Mouse (Mus musculus): Measurements from ENCODE around the gene Crtc3. TPM values are rescaled to one million over a fixed set of nuclear protein-coding genes. Genes with fewer than 3 reads are reported as not detected.

The Crtc3 gene
- polyA plus RNA-seq, 1 experiment from 2014 or later: 14.0 TPM

- 91% methylated on average over 16 of the region's 16 CpGs for WGBS
- no peaks in the 10 kb centered on the region for H3K9me3 ChIP-seq (ENCODE audit: control insufficient read depth, low read length)
- H3K4me1 ChIP-seq (ENCODE audit: control insufficient read depth, insufficient read depth, low read length): peaks cover 4% of the 10 kb centered on the region; the same call in 1 of the 2 replicates
- no peak overlapping the region for H3K4me3 ChIP-seq (replicated peaks; ENCODE audit: low read depth, low read length)
- DNase-seq: no peak
- no peak overlapping the region for H3K4me2 ChIP-seq (ENCODE audit: low read length)
- ATAC-seq (ENCODE audit: low FRiP score, low TSS enrichment): no peak
- no peak overlapping the region for H3K9ac ChIP-seq (replicated peaks; ENCODE audit: low read length)
- no peaks in the 10 kb centered on the region for H3K27me3 ChIP-seq (ENCODE audit: control insufficient read depth, insufficient read depth, low read length)
- peaks cover 55% of the 10 kb centered on the region for H3K36me3 ChIP-seq (ENCODE audit: control insufficient read depth, insufficient read depth, low read length)
- no peak overlapping the region for H3K27ac ChIP-seq (replicated peaks; ENCODE audit: low read depth, low read length)
Measured at GRCm38 (mm10) chr7:80589054-80589746, 99.5 kb downstream of the Crtc3 start.

- H3K27me3 ChIP-seq (ENCODE audit: control insufficient read depth, insufficient read depth, low read length): no peaks in the 10 kb centered on the region
- DNase-seq (peak; percentile 44), ATAC-seq (ENCODE audit: low FRiP score, low TSS enrichment) (no peak)
- no peak overlapping the region for H3K27ac ChIP-seq (replicated peaks; ENCODE audit: low read depth, low read length)
- H3K4me3 ChIP-seq (replicated peaks; ENCODE audit: low read depth, low read length): no peak overlapping the region
- H3K9ac ChIP-seq (replicated peaks; ENCODE audit: low read length): no peak overlapping the region
- peaks cover 4% of the 10 kb centered on the region; the same call in 1 of the 2 replicates for H3K4me1 ChIP-seq (ENCODE audit: control insufficient read depth, insufficient read depth, low read length)
- peak overlapping the region; percentile 28 for H3K4me2 ChIP-seq (ENCODE audit: low read length)
- 33% methylated on average over 10 of the region's 10 CpGs for WGBS
- no peaks in the 10 kb centered on the region for H3K9me3 ChIP-seq (ENCODE audit: control insufficient read depth, low read length)
- H3K36me3 ChIP-seq (ENCODE audit: control insufficient read depth, insufficient read depth, low read length): peaks cover 43% of the 10 kb centered on the region
Measured at GRCm38 (mm10) chr7:80587684-80588083, 101.0 kb downstream of the Crtc3 start.

GRCm38 (mm10) chr7:80586681-80587660, 101.7 kb downstream of the Crtc3 start:
- DNase-seq: peak; percentile 24
- H3K4me2 ChIP-seq (ENCODE audit: low read length): peak overlapping the region; percentile 28

GRCm38 (mm10) chr7:80586161-80586560, 102.5 kb downstream of the Crtc3 start:
- WGBS: 57% methylated on average over 4 of the region's 4 CpGs
- Histone ChIP-seq H3K4me1 (ENCODE audit: control insufficient read depth, insufficient read depth, low read length) (peaks cover 4% of the 10 kb centered on the region; the same call in 1 of the 2 replicates), H3K4me2 (ENCODE audit: low read length) (no peak overlapping the region), H3K9ac (replicated peaks; ENCODE audit: low read length) (no peak overlapping the region), H3K27me3 (ENCODE audit: control insufficient read depth, insufficient read depth, low read length) (no peaks in the 10 kb centered on the region), H3K36me3 (ENCODE audit: control insufficient read depth, insufficient read depth, low read length) (peaks cover 30% of the 10 kb centered on the region), H3K27ac (replicated peaks; ENCODE audit: low read depth, low read length) (no peak overlapping the region), H3K9me3 (ENCODE audit: control insufficient read depth, low read length) (no peaks in the 10 kb centered on the region), H3K4me3 (replicated peaks; ENCODE audit: low read depth, low read length) (no peak overlapping the region)
- ATAC-seq (ENCODE audit: low FRiP score, low TSS enrichment) (no peak), DNase-seq (no peak)

More at GRCm38 (mm10) chr7:80586681-80587660, 101.7 kb downstream of the Crtc3 start:
- WGBS: 29% methylated on average over 29 of the region's 29 CpGs
- no peak overlapping the region for H3K4me3 ChIP-seq (replicated peaks; ENCODE audit: low read depth, low read length)
- H3K36me3 ChIP-seq (ENCODE audit: control insufficient read depth, insufficient read depth, low read length): peaks cover 38% of the 10 kb centered on the region
- H3K27me3 ChIP-seq (ENCODE audit: control insufficient read depth, insufficient read depth, low read length): no peaks in the 10 kb centered on the region
- no peaks in the 10 kb centered on the region for H3K9me3 ChIP-seq (ENCODE audit: control insufficient read depth, low read length)
- ATAC-seq (ENCODE audit: low FRiP score, low TSS enrichment): 0 out of 2 replicates have a peak, but pooled peaks have one; percentile 32
- H3K9ac ChIP-seq (replicated peaks; ENCODE audit: low read length): no peak overlapping the region
- H3K27ac ChIP-seq (replicated peaks; ENCODE audit: low read depth, low read length): no peak overlapping the region
- H3K4me1 ChIP-seq (ENCODE audit: control insufficient read depth, insufficient read depth, low read length): peaks cover 4% of the 10 kb centered on the region; the same call in 1 of the 2 replicates

- DNase-seq: no peak
Measured at GRCm38 (mm10) chr7:80585380-80585779, 103.3 kb downstream of the Crtc3 start.

GRCm38 (mm10) chr7:80583981-80584380, 104.7 kb downstream of the Crtc3 start:
- Histone ChIP-seq H3K27ac (replicated peaks; ENCODE audit: low read depth, low read length) (no peak overlapping the region), H3K36me3 (ENCODE audit: control insufficient read depth, insufficient read depth, low read length) (peaks cover 8% of the 10 kb centered on the region), H3K4me2 (ENCODE audit: low read length) (no peak overlapping the region), H3K27me3 (ENCODE audit: control insufficient read depth, insufficient read depth, low read length) (no peaks in the 10 kb centered on the region), H3K4me3 (replicated peaks; ENCODE audit: low read depth, low read length) (no peak overlapping the region), H3K9ac (replicated peaks; ENCODE audit: low read length) (no peak overlapping the region), H3K4me1 (ENCODE audit: control insufficient read depth, insufficient read depth, low read length) (peaks cover 4% of the 10 kb centered on the region; the same call in 1 of the 2 replicates), H3K9me3 (ENCODE audit: control insufficient read depth, low read length) (no peaks in the 10 kb centered on the region)
- ATAC-seq (ENCODE audit: low FRiP score, low TSS enrichment) (no peak), DNase-seq (peak; percentile 85)
- 34% methylated on average over 6 of the region's 6 CpGs for WGBS

More at GRCm38 (mm10) chr7:80585380-80585779, 103.3 kb downstream of the Crtc3 start:
- ATAC-seq (ENCODE audit: low FRiP score, low TSS enrichment): no peak
- WGBS: 82% methylated on average over 9 of the region's 9 CpGs
- Histone ChIP-seq H3K27ac (replicated peaks; ENCODE audit: low read depth, low read length) (no peak overlapping the region), H3K36me3 (ENCODE audit: control insufficient read depth, insufficient read depth, low read length) (peaks cover 22% of the 10 kb centered on the region), H3K4me1 (ENCODE audit: control insufficient read depth, insufficient read depth, low read length) (peaks cover 4% of the 10 kb centered on the region; the same call in 1 of the 2 replicates), H3K27me3 (ENCODE audit: control insufficient read depth, insufficient read depth, low read length) (no peaks in the 10 kb centered on the region), H3K4me2 (ENCODE audit: low read length) (no peak overlapping the region), H3K9me3 (ENCODE audit: control insufficient read depth, low read length) (no peaks in the 10 kb centered on the region), H3K9ac (replicated peaks; ENCODE audit: low read length) (no peak overlapping the region), H3K4me3 (replicated peaks; ENCODE audit: low read depth, low read length) (no peak overlapping the region)

GRCm38 (mm10) chr7:80582821-80583451, 105.7 kb downstream of the Crtc3 start:
- H3K4me2 ChIP-seq (ENCODE audit: low read length): no peak overlapping the region
- WGBS: 75% methylated on average over 20 of the region's 20 CpGs
- no peaks in the 10 kb centered on the region for H3K27me3 ChIP-seq (ENCODE audit: control insufficient read depth, insufficient read depth, low read length)
- DNase-seq: no peak
- peaks cover 4% of the 10 kb centered on the region; the same call in 1 of the 2 replicates for H3K4me1 ChIP-seq (ENCODE audit: control insufficient read depth, insufficient read depth, low read length)
- ATAC-seq (ENCODE audit: low FRiP score, low TSS enrichment): no peak
- H3K36me3 ChIP-seq (ENCODE audit: control insufficient read depth, insufficient read depth, low read length): no peaks in the 10 kb centered on the region
- no peaks in the 10 kb centered on the region for H3K9me3 ChIP-seq (ENCODE audit: control insufficient read depth, low read length)
- H3K4me3 ChIP-seq (replicated peaks; ENCODE audit: low read depth, low read length): no peak overlapping the region
- no peak overlapping the region for H3K27ac ChIP-seq (replicated peaks; ENCODE audit: low read depth, low read length)
- H3K9ac ChIP-seq (replicated peaks; ENCODE audit: low read length): no peak overlapping the region

- no peaks in the 10 kb centered on the region for H3K9me3 ChIP-seq (ENCODE audit: control insufficient read depth, low read length)
Measured at GRCm38 (mm10) chr7:80580368-80580767, 108.3 kb downstream of the Crtc3 start.

More at GRCm38 (mm10) chr7:80580368-80580767, 108.3 kb downstream of the Crtc3 start:
- 28% methylated on average over 6 of the region's 6 CpGs for WGBS
- Histone ChIP-seq H3K4me2 (ENCODE audit: low read length) (no peak overlapping the region), H3K27me3 (ENCODE audit: control insufficient read depth, insufficient read depth, low read length) (no peaks in the 10 kb centered on the region), H3K4me3 (replicated peaks; ENCODE audit: low read depth, low read length) (no peak overlapping the region), H3K36me3 (ENCODE audit: control insufficient read depth, insufficient read depth, low read length) (no peaks in the 10 kb centered on the region), H3K4me1 (ENCODE audit: control insufficient read depth, insufficient read depth, low read length) (no peaks in the 10 kb centered on the region), H3K27ac (replicated peaks; ENCODE audit: low read depth, low read length) (no peak overlapping the region), H3K9ac (replicated peaks; ENCODE audit: low read length) (no peak overlapping the region)
- ATAC-seq (ENCODE audit: low FRiP score, low TSS enrichment) (no peak), DNase-seq (peak; percentile 48)
